Mouse (Mus musculus) cortical plate, adult 2 months (tissue): ENCODE measurements around the gene Srp54c. TPM values are rescaled to one million over a fixed set of nuclear protein-coding genes. Genes with fewer than 3 reads are reported as not detected.
A peak's percentile ranks its signal among the peaks of the same experiment; 100 is the strongest.
"Not testable (repeated sequence)": the region's sequence is repeated elsewhere in the genome, so short reads cannot be mapped to it uniquely, and the experiment has no call there.

Source experiments
- H3K27ac ChIP-seq: fragments of 200-500 bp; 2 replicates; pipeline ENCODE4 v1.5.1; 2012; ENCODE audit warnings: low read length, control low read depth, inconsistent platforms; ENCODE audit not compliant: insufficient read depth
- H3K4me1 ChIP-seq: fragments of 200-500 bp; 2 replicates; pipeline ENCODE4 v1.6.1; 2011; ENCODE audit warnings: low read length; ENCODE audit not compliant: control insufficient read depth, insufficient read depth
- H3K4me3 ChIP-seq: fragments of 200-500 bp; 2 replicates; pipeline ENCODE4 v1.5.1; 2011; ENCODE audit warnings: mild to moderate bottlenecking, low read length, control low read depth; ENCODE audit not compliant: insufficient read depth
- CTCF ChIP-seq: fragments of 200-500 bp; IDR thresholded peaks from 2 replicates; pipeline ENCODE4 v1.5.1; 2011; ENCODE audit warnings: mild to moderate bottlenecking, control low read depth, low read length; ENCODE audit not compliant: insufficient read depth; ENCODE audit errors: extremely low read depth
- POLR2A ChIP-seq: fragments of 200-500 bp; IDR thresholded peaks from 2 replicates; pipeline ENCODE4 v1.6.1; 2011; ENCODE audit warnings: mild to moderate bottlenecking, low read length, control low read depth; ENCODE audit not compliant: insufficient read depth; ENCODE audit errors: extremely low read depth
- polyA plus RNA-seq: library from polyadenylated mRNA; depleted of rRNA; stranded (reverse); fragments of >200 nt; gene quantifications from 2 replicates; pipeline ENCODE4 v1.2.3, GENCODE M21; 2012; rRNA removed

The Srp54c gene
- 64.5 and 66.5 TPM in 2 replicates for polyA plus RNA-seq

DNA sequence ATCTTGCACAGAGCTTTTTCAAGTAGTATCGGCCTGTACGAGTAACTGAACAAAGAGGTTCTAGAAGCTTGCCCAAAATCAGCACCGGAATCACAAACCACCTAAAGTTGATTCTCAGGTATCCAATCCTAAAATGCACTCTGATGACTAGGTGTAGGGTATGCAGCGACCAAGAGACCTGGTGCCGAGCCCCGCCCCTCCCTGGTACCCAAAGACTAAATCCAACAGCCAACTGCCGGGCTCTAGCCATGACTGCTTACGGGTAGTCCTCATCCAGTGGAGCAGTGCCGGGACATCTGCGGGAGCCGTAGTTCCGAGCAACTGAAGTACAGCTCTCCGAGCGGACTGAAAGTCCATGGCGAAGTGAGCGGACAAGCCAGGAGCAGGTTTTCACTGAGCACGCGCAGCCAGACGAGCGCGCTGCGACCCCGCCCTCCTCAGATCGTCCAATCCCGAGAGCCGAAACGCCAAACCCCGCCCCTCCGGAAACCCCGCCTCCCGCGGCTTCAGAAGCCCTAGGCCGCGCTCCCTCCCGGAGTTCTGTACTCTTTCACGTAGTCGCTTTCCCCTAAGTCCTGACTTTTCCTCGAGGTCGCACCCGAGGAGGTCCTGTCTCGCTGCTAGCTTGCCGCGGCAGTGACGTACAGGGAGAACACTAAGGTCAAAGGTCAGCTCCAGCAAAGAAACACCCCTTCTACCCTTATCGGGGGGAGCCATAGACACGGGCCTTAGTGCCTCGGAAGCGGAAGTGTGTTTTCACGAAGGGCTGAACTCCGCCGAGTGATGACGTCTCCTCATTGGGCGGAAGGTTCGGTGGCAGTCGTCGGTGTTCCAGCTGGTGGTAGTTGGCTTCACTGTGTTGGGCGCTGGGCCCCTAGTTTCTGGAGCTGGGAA is at the start of gene Srp54c:
Gene Srp54c, plus strand, starts transcription at position 543 of the 894 bp plus-strand sequence.
- H3K4me3 ChIP-seq, result peak within 1 kb of the TSS; percentile 41
- H3K4me1 ChIP-seq, H3K27ac ChIP-seq: not testable (repeated sequence)

DNA sequence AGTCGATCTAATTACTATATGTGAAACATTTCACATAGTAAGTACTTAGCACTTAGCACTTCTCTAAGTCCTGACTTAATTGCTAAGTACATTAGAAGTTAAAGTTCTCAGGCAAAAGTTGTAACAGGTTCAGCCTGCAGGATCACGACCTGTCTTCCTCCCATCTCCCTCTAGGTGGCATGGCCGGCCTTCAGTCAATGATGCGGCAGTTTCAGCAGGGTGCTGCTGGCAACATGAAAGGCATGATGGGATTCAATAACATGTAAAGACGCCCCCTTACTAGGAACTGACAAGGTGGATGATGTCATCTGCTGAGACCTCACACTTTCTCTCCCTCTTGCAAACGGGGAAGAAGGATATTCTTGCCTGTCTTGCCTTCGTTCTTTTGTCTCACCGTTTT is 42.3 kb upstream of the Srp54c start:
- H3K27ac ChIP-seq, H3K4me1 ChIP-seq, H3K4me3 ChIP-seq: not testable (repeated sequence)

DNA sequence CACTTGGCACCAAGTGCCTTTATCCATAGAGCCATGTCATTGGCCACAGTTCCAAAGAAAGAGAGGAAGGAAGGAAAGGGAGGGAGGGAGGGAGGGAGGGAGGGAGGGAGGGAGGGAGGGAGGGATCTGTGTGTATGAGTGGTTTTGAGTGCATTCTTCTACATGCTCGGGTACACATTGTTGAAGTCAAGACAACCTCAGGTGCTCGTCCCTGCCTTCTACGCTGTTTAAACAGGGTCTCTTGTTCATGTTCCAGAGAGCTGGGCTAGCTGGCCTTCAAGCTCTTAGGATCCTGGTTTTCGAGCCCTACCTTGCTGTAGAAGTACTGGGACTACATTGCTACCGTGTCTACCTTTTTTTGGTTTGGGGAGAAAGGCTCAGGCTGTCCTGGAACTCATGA is 40.8 kb upstream of the Srp54c start:
- not testable (repeated sequence) for H3K4me3 ChIP-seq, H3K4me1 ChIP-seq, H3K27ac ChIP-seq

DNA sequence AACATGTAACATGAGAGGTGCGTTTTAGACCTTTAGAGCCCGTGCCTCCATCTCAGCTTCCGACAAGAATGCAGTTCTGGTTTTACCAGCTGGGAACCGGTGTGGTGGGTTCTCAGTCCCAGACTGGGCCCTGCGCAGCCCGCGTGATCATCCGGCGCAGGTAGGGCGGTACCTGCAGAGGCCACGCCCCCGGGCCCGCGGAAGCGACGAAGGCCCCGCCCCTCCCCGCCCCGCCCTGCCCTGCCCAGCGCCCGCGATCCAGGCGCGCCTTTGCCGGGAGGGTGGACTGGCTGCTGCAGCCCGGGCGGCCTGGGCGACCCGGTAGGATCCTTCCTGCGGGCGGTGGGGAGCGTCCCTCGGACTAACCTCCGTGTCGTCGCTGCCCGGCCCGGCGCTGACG is 30.7 kb upstream of the Srp54c start, which contains the start of gene 1700047I17Rik2:
Gene 1700047I17Rik2, plus strand, starts transcription at position 287 of the 400 bp plus-strand sequence.
- not testable (repeated sequence) for H3K27ac ChIP-seq, H3K4me1 ChIP-seq, H3K4me3 ChIP-seq

DNA sequence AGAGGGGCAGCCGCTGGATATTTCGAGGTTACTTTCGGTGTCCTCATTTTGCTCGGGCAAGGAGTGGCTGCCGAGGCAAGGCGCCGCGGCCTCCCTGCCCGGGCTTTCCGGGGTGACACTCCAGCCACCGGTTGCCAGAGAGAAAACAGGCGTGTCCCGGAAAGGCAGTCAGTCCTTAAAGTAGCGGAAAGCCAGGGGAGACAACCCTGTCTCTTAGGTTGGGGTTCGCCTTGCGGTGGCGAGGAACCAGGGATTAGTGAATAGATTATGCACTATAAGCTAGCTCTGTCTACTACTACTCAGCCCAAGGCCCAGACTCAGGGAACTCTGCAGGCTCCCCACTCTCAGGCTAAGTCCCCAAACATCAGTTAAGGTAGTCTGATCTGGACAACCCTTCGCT is 30.2 kb upstream of the Srp54c start:
- not testable (repeated sequence) for H3K4me3 ChIP-seq, H3K27ac ChIP-seq, H3K4me1 ChIP-seq

DNA sequence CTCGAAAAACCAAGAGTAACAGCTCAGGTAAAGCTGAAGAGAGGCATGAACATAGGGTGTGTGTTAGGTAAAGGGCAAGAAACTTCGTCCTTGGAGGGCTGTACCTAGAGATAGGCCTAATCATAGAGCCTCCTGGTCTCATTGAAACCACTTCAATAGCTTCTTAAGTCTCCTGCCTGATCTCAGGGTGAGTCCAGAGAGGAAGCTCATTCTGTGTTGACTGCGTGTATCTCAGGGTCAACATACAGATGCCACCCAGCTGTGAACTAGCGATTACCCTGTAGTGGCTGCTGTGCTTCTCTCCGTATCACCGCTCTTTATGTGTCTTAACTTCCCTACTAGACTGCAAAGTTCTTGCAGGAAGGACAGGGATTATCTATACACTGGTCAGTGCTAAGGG is 17.0 kb upstream of the Srp54c start:
- not testable (repeated sequence) for H3K27ac ChIP-seq, H3K4me3 ChIP-seq, H3K4me1 ChIP-seq

DNA sequence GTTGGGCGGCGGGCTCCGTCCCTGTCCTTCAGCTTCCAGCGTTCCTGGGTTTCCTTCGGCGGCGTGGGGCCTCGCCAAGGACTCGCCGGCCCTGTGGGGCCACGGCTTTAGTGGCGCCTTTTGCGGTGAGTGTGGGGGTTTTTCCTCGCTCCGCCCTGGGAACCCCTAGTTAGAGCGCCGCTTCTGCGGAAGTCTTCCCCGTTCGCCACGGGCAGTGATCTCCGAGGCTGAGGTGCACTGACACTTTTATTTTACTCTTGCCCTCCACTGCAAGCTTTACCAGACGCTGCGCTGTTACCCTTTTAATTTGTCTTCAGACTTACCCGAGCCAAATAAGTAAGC is 523 bp downstream of the Srp54c start:
- H3K4me1 ChIP-seq, H3K27ac ChIP-seq: not testable (repeated sequence)
- peak overlapping the region; percentile 41 for H3K4me3 ChIP-seq

DNA sequence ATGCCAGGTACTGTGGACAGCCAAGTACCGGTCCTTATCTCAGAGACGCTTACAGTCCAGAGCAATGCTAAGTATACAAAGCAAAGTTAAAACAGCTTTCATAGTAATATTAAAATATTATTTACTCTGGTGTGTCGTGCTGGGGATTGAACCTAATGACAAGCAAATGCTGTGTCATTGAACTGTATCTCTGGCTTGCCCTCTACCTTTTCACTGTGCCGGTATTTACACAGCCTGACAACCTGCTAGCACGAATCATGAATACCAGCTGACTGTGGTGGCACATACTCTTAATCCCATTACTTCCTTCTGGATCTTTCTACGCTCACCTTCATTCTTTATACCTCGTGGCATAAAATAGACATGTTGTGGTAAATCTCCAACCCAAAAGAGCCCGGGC is 12.3 kb downstream of the Srp54c start:
- H3K4me3 ChIP-seq, H3K27ac ChIP-seq, H3K4me1 ChIP-seq: not testable (repeated sequence)

DNA sequence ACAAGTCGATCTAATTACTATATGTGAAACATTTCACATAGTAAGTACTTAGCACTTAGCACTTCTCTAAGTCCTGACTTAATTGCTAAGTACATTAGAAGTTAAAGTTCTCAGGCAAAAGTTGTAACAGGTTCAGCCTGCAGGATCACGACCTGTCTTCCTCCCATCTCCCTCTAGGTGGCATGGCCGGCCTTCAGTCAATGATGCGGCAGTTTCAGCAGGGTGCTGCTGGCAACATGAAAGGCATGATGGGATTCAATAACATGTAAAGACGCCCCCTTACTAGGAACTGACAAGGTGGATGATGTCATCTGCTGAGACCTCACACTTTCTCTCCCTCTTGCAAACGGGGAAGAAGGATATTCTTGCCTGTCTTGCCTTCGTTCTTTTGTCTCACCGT is 32.0 kb downstream of the Srp54c start:
- not testable (repeated sequence) for H3K4me3 ChIP-seq, H3K4me1 ChIP-seq, H3K27ac ChIP-seq

DNA sequence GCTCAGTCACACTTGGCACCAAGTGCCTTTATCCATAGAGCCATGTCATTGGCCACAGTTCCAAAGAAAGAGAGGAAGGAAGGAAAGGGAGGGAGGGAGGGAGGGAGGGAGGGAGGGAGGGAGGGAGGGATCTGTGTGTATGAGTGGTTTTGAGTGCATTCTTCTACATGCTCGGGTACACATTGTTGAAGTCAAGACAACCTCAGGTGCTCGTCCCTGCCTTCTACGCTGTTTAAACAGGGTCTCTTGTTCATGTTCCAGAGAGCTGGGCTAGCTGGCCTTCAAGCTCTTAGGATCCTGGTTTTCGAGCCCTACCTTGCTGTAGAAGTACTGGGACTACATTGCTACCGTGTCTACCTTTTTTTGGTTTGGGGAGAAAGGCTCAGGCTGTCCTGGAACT is 33.4 kb downstream of the Srp54c start:
- H3K4me3 ChIP-seq, H3K27ac ChIP-seq, H3K4me1 ChIP-seq: not testable (repeated sequence)

DNA sequence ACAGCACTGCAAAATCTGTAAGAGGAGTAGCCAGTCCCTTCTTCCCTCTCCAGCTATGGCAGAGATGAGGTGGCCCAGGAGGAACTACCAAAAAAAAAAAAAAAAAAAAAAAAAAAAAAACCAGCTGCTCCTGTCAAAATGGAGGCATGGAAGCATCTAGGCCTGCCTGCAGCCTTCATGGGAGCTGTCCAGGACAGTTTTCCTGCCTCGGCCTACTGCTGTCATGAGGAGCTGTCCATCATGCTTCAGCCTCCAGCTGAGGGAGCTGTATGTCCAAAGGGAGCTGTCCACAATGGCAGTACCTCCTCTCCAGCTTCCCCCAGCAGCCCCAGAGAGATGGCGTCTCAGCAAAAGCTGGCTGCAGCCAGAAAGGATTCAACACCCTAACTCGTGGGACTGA is 42.3 kb downstream of the Srp54c start:
- Histone ChIP-seq H3K4me1 (no peaks in the 10 kb centered on the region), H3K4me3 (no peak overlapping the region), H3K27ac (no peak overlapping the region)
- TF ChIP-seq CTCF, result no peak
- TF ChIP-seq POLR2A, result no peak

DNA sequence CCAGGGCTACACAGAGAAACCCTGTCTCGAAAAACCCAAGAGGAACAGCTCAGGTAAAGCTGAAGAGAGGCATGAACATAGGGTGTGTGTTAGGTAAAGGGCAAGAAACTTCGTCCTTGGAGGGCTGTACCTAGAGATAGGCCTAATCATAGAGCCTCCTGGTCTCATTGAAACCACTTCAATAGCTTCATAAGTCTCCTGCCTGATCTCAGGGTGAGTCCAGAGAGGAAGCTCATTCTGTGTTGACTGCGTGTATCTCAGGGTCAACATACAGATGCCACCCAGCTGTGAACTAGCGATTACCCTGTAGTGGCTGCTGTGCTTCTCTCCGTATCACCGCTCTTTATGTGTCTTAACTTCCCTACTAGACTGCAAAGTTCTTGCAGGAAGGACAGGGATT is 47.6 kb downstream of the Srp54c start:
- not testable (repeated sequence) for H3K4me1 ChIP-seq, H3K27ac ChIP-seq, H3K4me3 ChIP-seq
